Mouse (Mus musculus): Measurements from ENCODE around the gene Onecut3. TPM values are rescaled to one million over a fixed set of nuclear protein-coding genes. Genes with fewer than 3 reads are reported as not detected.
A peak's percentile ranks its signal among the peaks of the same experiment; 100 is the strongest.

The Onecut3 gene
- total RNA-seq, 2 experiments from 2014 or later, result not detected

- no peak for DNase-seq
Observed at GRCm38 (mm10) chr10:80503599-80504220, 9.1 kb downstream of the Onecut3 start.

GRCm38 (mm10) chr10:80504724-80505123 lies 10.1 kb downstream of the Onecut3 start:
- no peak for DNase-seq

- DNase-seq, result peak; percentile 75
Observed at GRCm38 (mm10) chr10:80506222-80506621, 11.6 kb downstream of the Onecut3 start.

GRCm38 (mm10) chr10:80509412-80510272 lies 15.0 kb downstream of the Onecut3 start:
- DNase-seq, result peak; percentile 87

- no peak for DNase-seq
Observed at GRCm38 (mm10) chr10:80510273-80510660, 15.6 kb downstream of the Onecut3 start.

GRCm38 (mm10) chr10:80513739-80514138 lies 19.1 kb downstream of the Onecut3 start:
- no peak for DNase-seq

GRCm38 (mm10) chr10:80519287-80519686 lies 24.7 kb downstream of the Onecut3 start:
- no peak for DNase-seq

- no peak for DNase-seq
Observed at GRCm38 (mm10) chr10:80523299-80523698, 28.7 kb downstream of the Onecut3 start.

GRCm38 (mm10) chr10:80526172-80526571 lies 31.5 kb downstream of the Onecut3 start:
- no peak for DNase-seq

GRCm38 (mm10) chr10:80532783-80533182 lies 38.1 kb downstream of the Onecut3 start:
- DNase-seq, result no peak

- DNase-seq, result no peak
Observed at GRCm38 (mm10) chr10:80533704-80534103, 39.1 kb downstream of the Onecut3 start.

GRCm38 (mm10) chr10:80535071-80535470 lies 40.4 kb downstream of the Onecut3 start:
- DNase-seq, result no peak

- DNase-seq, result no peak
Observed at GRCm38 (mm10) chr10:80535711-80536110, 41.1 kb downstream of the Onecut3 start.

- no peak for DNase-seq
Observed at GRCm38 (mm10) chr10:80538180-80538579, 43.5 kb downstream of the Onecut3 start.

- peak; percentile 59 for DNase-seq
Observed at GRCm38 (mm10) chr10:80538710-80539394, 44.2 kb downstream of the Onecut3 start, which contains the start of gene Atp8b3. Atp8b3 (minus strand) TSS chr10:80539124.

GRCm38 (mm10) chr10:80539493-80539892 lies 44.9 kb downstream of the Onecut3 start:
- DNase-seq, result no peak

- no peak for DNase-seq
Observed at GRCm38 (mm10) chr10:80543873-80544272, 49.2 kb downstream of the Onecut3 start.

- DNase-seq, result no peak
Observed at GRCm38 (mm10) chr10:80545590-80545989, 51.0 kb downstream of the Onecut3 start.

- no peak for DNase-seq
Observed at GRCm38 (mm10) chr10:80546945-80547344, 52.3 kb downstream of the Onecut3 start.

- DNase-seq, result no peak
Observed at GRCm38 (mm10) chr10:80547539-80547938, 52.9 kb downstream of the Onecut3 start.

- DNase-seq, result peak; percentile 74
Observed at GRCm38 (mm10) chr10:80548428-80549006, 53.9 kb downstream of the Onecut3 start.

GRCm38 (mm10) chr10:80549279-80549678 lies 54.6 kb downstream of the Onecut3 start:
- DNase-seq, result no peak

- DNase-seq, result no peak
Observed at GRCm38 (mm10) chr10:80552364-80552763, 57.7 kb downstream of the Onecut3 start.
